In the genomic region with DNA sequence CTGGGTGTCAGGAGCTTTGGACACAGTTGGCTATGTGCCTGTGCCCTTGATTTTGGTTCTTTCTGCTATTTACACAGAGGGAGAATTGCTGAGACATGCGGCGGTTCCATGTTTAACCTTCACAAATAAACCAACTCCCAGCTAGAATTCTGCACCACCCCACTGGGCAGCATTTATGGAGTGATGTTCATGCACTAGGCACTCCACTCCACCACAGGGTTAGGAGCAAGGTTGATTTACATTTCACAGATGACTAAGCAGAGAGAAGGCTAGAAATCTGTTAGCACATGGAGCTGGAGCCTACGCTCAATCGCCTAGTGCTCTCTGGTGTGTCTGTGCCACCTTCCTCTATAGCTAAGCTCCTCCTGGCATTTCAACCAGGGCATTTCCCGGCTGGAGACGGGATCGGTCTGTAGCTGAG, we compare ENCODE assay signal across 10 mouse cellular contexts. TPM values are rescaled to one million over a fixed set of nuclear protein-coding genes. Genes with fewer than 3 reads are reported as not detected.
A peak's percentile ranks its signal among the peaks of the same experiment; 100 is the strongest.
DNase-seq lines count a peak whose midpoint lies in the region; ATAC-seq and TF ChIP-seq lines count a peak whose summit lies in the region.
"Had no signal": no experiment of that assay in that cellular context is flagged by ENCODE, and none has a peak within 500 bp of the region (broad histone marks: within the 10 kb centered on the region; RNA-seq: fewer than 3 reads in every experiment).

No protein-coding gene starts in this region.

- peak; percentile 21 for DNase-seq in adrenal gland, adult 2 months
- DNase-seq in adrenal gland, adult 18-20 months (ENCODE audit: low spot score in 2 of 2): no peak
- peak; percentile 48 for DNase-seq in lung, embryonic 14.5 days
- DNase-seq in lung, postnatal 4 days: no peak
- peak; percentile 4 for DNase-seq in adrenal gland, postnatal 25 days
- DNase-seq in cerebellum, postnatal 14 days: peak; percentile 33 to 42
- no peak for DNase-seq in gastrocnemius, postnatal 36 days
- no peak for DNase-seq in spleen, postnatal 14 days (ENCODE audit: low spot score in 2 of 2)
- DNase-seq: heart, postnatal 14 days; kidney, postnatal 25 days had no signal

- TF ChIP-seq CTCF in lung, embryonic 14.5 days (IDR thresholded peaks at IDR 0.05; ENCODE audit: low read depth): no peak

- no peaks in the 10 kb centered on the region for H3K9me3 ChIP-seq in lung, embryonic 14.5 days (ENCODE audit: low read depth, low read length)

- 76% methylated on average over 7 of the region's 7 CpGs for WGBS in lung, embryonic 14.5 days

- 0 out of 2 replicates have a peak, but pooled peaks cover 3% of the 10 kb centered on the region for H3K36me3 ChIP-seq in lung, embryonic 14.5 days (ENCODE audit: insufficient read depth)

- H3K9ac ChIP-seq in lung, embryonic 14.5 days: no peak overlapping the region

- no peak overlapping the region for H3K4me3 ChIP-seq in lung, embryonic 14.5 days (ENCODE audit: low read depth, low read length)

- no peak for ATAC-seq in lung, embryonic 14.5 days (ENCODE audit: insufficient read depth)

- H3K27ac ChIP-seq in lung, embryonic 14.5 days (ENCODE audit: low read depth): peak overlapping the region; percentile 46; the same call in 1 of the 2 replicates

- H3K4me2 ChIP-seq in lung, embryonic 14.5 days: no peak overlapping the region

- no peaks in the 10 kb centered on the region for H3K4me1 ChIP-seq in lung, embryonic 14.5 days (ENCODE audit: insufficient read depth)

- intact Hi-C loops in gastrocnemius, postnatal 36 days (cut with DNase I): no loop called here

- no peaks in the 10 kb centered on the region for H3K27me3 ChIP-seq in lung, embryonic 14.5 days (ENCODE audit: insufficient read depth, low read length)

RNA-seq across cellular contexts. Expression of a gene that starts 27.7 kb away (rescaled TPM):
- total RNA-seq in adrenal gland, adult 2 months (2021): 10 to 100 TPM; 42.6 to 47.5 TPM
- polyA plus RNA-seq in adrenal gland, adult 2 months (2012; rRNA removed): 15.1 and 18.1 TPM in 2 replicates
- total RNA-seq in adrenal gland, adult 18-20 months (2021): 10 to 100 TPM; 45.3 to 50.1 TPM
- polyA plus RNA-seq in lung, embryonic 14.5 days (2014; fragmentation: Nextera tagmentation; extraction: Ambion mirVana): 60.8 and 61.7 TPM in 2 replicates
- 37.8 and 39.6 TPM in 2 replicates for total RNA-seq in adrenal gland, postnatal 25 days (2021)
- total RNA-seq in gastrocnemius, postnatal 36 days (2021): 10 to 100 TPM; 45.9 to 46.2 TPM

Comparison
In these comparisons a context has a peak if more than half of its experiments do, and no peak if none do; other contexts are left out.
1. DNase-seq: peak in adrenal gland, adult 2 months (single experiment), lung, embryonic 14.5 days (single experiment), adrenal gland, postnatal 25 days (single experiment) and cerebellum, postnatal 14 days (2 of 2); none in adrenal gland, adult 18-20 months (0 of 2), lung, postnatal 4 days (0 of 2), gastrocnemius, postnatal 36 days (0 of 2) and spleen, postnatal 14 days (0 of 2).